Mouse (Mus musculus): ENCODE measurements around the gene Sowahb. TPM values are rescaled to one million over a fixed set of nuclear protein-coding genes. Genes with fewer than 3 reads are reported as not detected.

The Sowahb gene
- total RNA-seq (2023) = not detected

DNA sequence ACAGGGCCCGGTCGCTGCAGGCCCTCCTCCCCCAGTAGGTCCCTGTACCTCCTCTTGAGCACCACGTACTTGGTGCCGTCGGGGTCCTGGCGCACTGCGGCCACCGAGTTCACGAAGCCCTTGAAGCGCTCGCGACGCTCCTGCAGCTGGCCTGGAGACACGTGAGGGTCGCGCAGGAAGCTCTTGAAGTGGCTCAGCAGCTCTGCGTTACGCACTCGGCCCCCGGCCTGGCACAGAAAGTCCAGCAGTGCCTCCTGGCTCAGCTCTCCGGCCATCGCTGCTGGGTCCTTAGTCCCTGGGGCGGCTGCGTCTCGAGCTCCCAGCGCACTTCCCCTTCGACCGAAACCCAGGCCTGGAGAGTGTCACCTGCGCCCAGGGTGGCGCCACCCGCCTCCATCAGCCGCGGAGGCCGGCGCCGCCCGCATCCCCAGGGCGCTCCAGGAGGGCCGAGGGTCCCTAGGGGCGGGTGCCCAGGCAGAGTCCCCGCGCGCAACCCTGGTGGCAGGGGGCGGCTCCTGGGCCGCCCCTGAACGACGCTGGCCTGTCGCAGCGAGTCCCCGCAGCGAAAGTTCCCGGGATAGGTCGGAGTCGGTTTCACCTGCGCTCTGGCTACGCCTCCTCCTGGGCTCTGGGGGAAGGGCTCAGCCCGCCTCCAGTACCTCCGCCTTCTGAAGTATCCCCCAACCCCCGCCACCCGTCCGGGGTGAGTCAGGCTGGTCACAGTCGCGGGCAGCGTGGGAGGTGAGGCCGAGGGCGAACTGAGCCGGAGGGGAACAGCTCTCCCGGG lies at the start of gene Sowahb:
Gene Sowahb (minus strand): TSS at position 439 of the 787 bp plus-strand sequence.

DNA sequence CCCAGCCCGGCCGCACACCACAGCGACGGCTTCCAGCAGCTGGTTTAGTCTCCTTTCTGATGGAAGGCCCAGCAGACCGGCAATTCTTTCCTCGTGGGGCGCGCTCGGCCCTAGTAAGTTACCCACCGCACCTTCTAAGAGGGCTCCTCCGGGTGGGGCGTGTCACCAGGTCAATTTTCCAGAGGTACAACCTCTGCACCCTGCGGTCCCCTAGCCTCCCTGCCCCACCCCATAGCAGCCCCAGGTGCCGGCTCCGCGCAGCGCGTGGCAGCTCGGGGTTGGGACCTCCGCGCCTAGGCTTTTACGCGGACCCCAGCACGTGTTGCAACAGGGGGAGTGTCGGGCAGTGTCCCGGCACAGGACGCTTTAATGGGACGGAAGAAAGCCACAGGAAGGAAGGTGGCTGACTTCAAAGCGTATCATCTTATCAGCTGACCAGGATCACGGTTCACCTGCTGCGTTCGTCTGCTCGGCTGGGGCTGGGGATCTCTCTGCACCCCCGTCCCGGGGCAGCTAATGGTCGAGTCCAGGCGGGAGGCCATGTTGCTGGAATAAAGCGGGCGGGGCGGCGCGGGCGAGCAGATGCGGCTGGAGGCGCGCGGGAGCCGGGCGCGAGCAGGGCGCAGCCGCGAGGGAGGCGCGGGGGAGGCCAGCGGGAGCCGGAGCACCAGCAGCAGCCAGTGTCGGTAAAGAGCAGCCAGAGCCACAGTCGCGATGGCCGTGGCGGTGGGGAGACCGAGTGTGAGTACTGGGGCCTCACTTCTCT lies 48.2 kb upstream of the Sowahb start, which contains the start of gene Sept11:
Gene Sept11 (plus strand): TSS at position 581 of the 766 bp plus-strand sequence.

Other genes starting within 250 kb of the Sowahb start
- 10 to 100 TPM; 60.4 to 72.2 TPM for gene Sept11, start 48.4 kb upstream of the Sowahb start, total RNA-seq (2023)
- gene Ccni, start 161.5 kb upstream of the Sowahb start, total RNA-seq (2023) = 100 to 1,000 TPM; 167 to 171 TPM
- 1 to 10 TPM; 3.1 TPM for gene 2010109A12Rik, start 161.5 kb upstream of the Sowahb start, total RNA-seq (2023)
- 10 to 100 TPM; 50.8 to 67.8 TPM for gene Ccng2, start 222.2 kb upstream of the Sowahb start, total RNA-seq (2023)